Mouse (Mus musculus) embryonic fibroblast, embryonic 13.5 days (primary cell): ENCODE measurements around the gene Pkib.

Source experiments
- CTCF ChIP-seq: IDR thresholded peaks from 2 replicates; pipeline ENCODE4 v1.5.1; 2011; ENCODE audit warnings: mild to moderate bottlenecking, control low read depth, low read length, moderate library complexity, borderline replicate concordance; ENCODE audit not compliant: insufficient read depth
- POLR2A ChIP-seq: IDR thresholded peaks from 2 replicates; pipeline ENCODE4 v1.6.1; 2011; ENCODE audit warnings: low read depth, mild to moderate bottlenecking, control low read depth, low read length, moderate library complexity

GRCm38 (mm10) chr10:57721035-57721434 lies 89.3 kb downstream of the Pkib start:
- TF ChIP-seq CTCF (no peak), POLR2A (no peak)
